Mouse (Mus musculus) limb, embryonic 15.5 days (tissue): Measurements from ENCODE around the gene Slc6a11. TPM values are rescaled to one million over a fixed set of nuclear protein-coding genes. Genes with fewer than 3 reads are reported as not detected.

Experiments used
- ATAC-seq: fragments of 200-750 bp; cut with Nextera tagmentation; 2 replicates; pipeline ENCODE4 v1.8.0; 2017; ENCODE audit warnings: low read depth, moderate TSS enrichment; ENCODE audit not compliant: insufficient number of reproducible peaks, low FRiP score, low TSS enrichment
- H3K27ac ChIP-seq: fragments of 300-500 bp; sonication (generic); 2 replicates; pipeline ENCODE4 v1.5.1; 2015; ENCODE audit warnings: moderate library complexity, mild to moderate bottlenecking, inconsistent platforms
- H3K27me3 ChIP-seq: fragments of 300-500 bp; sonication (generic); 2 replicates; pipeline ENCODE4 v1.6.1; 2015; ENCODE audit warnings: inconsistent platforms
- H3K36me3 ChIP-seq: fragments of 300-500 bp; sonication (generic); 2 replicates; pipeline ENCODE4 v1.6.1; 2015; ENCODE audit warnings: inconsistent platforms
- H3K4me1 ChIP-seq: fragments of 300-500 bp; sonication (generic); 2 replicates; pipeline ENCODE4 v1.6.1; 2015; ENCODE audit warnings: inconsistent platforms
- H3K4me2 ChIP-seq: fragments of 300-500 bp; sonication (generic); 2 replicates; pipeline ENCODE4 v1.6.1; 2015; ENCODE audit warnings: mild to moderate bottlenecking, inconsistent platforms
- H3K4me3 ChIP-seq: fragments of 300-500 bp; sonication (generic); 2 replicates; pipeline ENCODE4 v1.5.1; 2015; ENCODE audit warnings: mild to moderate bottlenecking, inconsistent platforms
- H3K9ac ChIP-seq: fragments of 300-500 bp; sonication (generic); 2 replicates; pipeline ENCODE4 v1.6.1; 2015; ENCODE audit warnings: inconsistent platforms
- H3K9me3 ChIP-seq: fragments of 300-500 bp; sonication (generic); 2 replicates; pipeline ENCODE4 v1.6.1; 2016; ENCODE audit warnings: inconsistent platforms
- WGBS: fragments of 180-500 bp; shearing (Covaris S2); methylation state at CpG from one replicate; pipeline ENCODE4 v1.1.7; 2015; 5-methylcytosine and 5-hydroxymethylcytosine counted together
- polyA plus RNA-seq: library from polyadenylated mRNA; unstranded; fragments of >200 nt; fragmentation: Nextera tagmentation; extraction: Ambion mirVana; gene quantifications from 2 replicates; pipeline ENCODE4 v1.2.1, GENCODE M21; 2015

Slc6a11 gene
- polyA plus RNA-seq, 1 experiment from 2014 or later: 0.49 TPM

- ATAC-seq: no peak
- Histone ChIP-seq H3K27me3 (peaks cover 24% of the 10 kb centered on the region; the same call in 1 of the 2 replicates), H3K4me3 (no peak overlapping the region), H3K36me3 (no peaks in the 10 kb centered on the region), H3K9me3 (no peaks in the 10 kb centered on the region), H3K4me1 (no peaks in the 10 kb centered on the region), H3K4me2 (no peak overlapping the region), H3K9ac (no peak overlapping the region), H3K27ac (no peak overlapping the region)
- 68% methylated on average over 5 of the region's 5 CpGs for WGBS
Measured at GRCm38 (mm10) chr6:114270799-114271198, 139.8 kb downstream of the Slc6a11 start.

DNA sequence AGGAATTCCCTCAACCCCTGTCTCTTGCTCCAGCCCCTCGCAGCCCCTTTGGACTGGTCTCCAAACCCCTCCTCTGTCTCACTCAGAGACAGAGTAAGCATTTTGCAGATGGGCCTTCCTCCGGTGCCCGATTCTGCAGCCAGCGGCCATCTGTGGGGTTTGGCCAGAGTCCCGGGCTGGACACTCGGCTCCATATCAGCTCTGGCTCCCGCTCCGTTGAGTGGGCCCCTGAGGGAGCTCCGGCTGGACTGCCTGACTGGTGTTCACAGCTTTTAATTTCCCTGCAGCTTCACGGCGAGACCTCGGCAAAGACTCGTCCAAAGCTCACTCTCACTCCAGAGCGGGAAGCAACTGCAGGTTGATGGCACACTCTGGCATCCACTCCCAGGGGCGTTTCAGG, 141.2 kb downstream of the Slc6a11 start:
- peaks cover 34% of the 10 kb centered on the region for H3K27me3 ChIP-seq

DNA sequence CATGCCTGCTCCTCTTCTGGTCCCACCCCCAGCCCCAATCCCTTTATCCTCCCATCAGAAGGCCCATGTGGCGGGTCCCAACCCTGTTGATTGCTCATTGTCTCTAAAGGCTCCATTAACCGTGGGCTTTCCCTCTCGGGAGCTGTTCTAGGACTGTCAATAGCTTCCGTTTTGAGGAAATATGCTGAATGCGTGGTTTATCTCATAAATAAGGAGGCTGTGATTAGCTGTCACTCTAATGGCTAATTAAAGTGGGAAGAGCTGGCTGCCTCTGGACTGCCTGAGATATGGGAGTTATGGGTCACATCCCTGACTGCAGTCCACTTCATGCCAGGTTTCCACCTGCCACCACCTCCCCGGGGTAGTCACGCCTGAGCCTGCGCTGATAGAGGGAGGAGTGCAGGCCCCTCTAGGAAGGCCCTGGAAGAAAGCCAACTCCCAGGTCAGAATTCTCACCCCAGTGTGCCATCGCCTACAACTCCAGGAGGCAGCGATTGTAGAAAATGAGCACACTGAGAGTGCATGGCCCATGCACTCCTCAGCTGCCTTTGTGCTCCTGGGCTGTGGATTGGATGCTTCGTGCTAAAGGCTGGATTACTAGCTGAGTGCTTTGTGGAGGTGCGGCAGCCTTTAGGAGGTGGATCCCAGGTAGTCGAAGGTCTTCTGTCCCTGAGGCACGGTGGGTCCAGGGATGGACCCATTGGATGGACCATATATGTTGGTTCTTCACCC, 143.1 kb downstream of the Slc6a11 start:
- ATAC-seq: no peak
- peaks cover 34% of the 10 kb centered on the region for H3K27me3 ChIP-seq
- no peak overlapping the region for H3K27ac ChIP-seq
- no peak overlapping the region for H3K4me2 ChIP-seq
- H3K4me3 ChIP-seq: no peak overlapping the region
- H3K9ac ChIP-seq: no peak overlapping the region
- WGBS: 56% methylated on average over 14 of the region's 14 CpGs
- no peaks in the 10 kb centered on the region for H3K36me3 ChIP-seq
- H3K9me3 ChIP-seq: no peaks in the 10 kb centered on the region
- no peaks in the 10 kb centered on the region for H3K4me1 ChIP-seq

More for the DNA sequence above, 141.2 kb downstream of the Slc6a11 start:
- no peaks in the 10 kb centered on the region for H3K9me3 ChIP-seq
- ATAC-seq: no peak
- no peaks in the 10 kb centered on the region for H3K4me1 ChIP-seq
- H3K9ac ChIP-seq: no peak overlapping the region
- 66% methylated on average over 15 of the region's 15 CpGs for WGBS
- no peak overlapping the region for H3K4me3 ChIP-seq
- H3K27ac ChIP-seq: no peak overlapping the region
- no peaks in the 10 kb centered on the region for H3K36me3 ChIP-seq
- H3K4me2 ChIP-seq: no peak overlapping the region

- no peak overlapping the region for H3K27ac ChIP-seq
- H3K4me1 ChIP-seq: no peaks in the 10 kb centered on the region
- H3K9ac ChIP-seq: no peak overlapping the region
- no peaks in the 10 kb centered on the region for H3K9me3 ChIP-seq
- no peaks in the 10 kb centered on the region for H3K36me3 ChIP-seq
- WGBS: 52% methylated on average over 8 of the region's 8 CpGs
- no peak overlapping the region for H3K4me3 ChIP-seq
- H3K27me3 ChIP-seq: peaks cover 37% of the 10 kb centered on the region
- no peak for ATAC-seq
- H3K4me2 ChIP-seq: no peak overlapping the region
Measured at GRCm38 (mm10) chr6:114275800-114276199, 144.8 kb downstream of the Slc6a11 start.

GRCm38 (mm10) chr6:114282469-114283277, 151.6 kb downstream of the Slc6a11 start, which contains the start of gene Slc6a1:
Gene Slc6a1, plus strand, starts transcription at chr6:114282635.
- 2% methylated on average over 38 of the region's 51 CpGs for WGBS

DNA sequence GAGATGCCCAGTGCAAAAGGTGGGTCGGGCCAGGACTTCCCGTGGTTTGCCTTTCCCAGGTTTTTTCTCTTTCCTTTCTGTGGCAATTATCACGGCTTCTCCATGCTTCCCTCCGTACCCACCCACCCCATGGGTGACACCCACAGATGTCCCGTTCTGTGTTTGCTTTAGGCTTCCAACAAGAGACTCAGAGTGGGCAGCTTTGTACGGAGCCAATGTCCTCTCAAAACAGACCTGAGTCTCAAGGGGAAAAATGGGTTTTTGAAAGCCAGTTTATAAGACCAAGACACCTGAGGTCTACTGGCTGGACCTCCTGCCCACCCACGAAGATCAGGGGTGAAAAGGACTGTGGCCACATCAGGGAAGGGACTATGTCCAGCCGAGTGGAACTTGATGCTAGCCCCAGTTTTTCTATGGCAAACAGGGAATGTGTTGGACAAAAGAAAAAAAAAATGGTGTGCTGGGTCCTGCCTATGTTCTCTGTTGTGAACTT, 152.3 kb downstream of the Slc6a11 start:
- H3K4me1 ChIP-seq: peaks cover 7% of the 10 kb centered on the region
- no peaks in the 10 kb centered on the region for H3K9me3 ChIP-seq
- H3K27ac ChIP-seq: no peak overlapping the region
- H3K4me3 ChIP-seq: no peak overlapping the region
- no peak overlapping the region for H3K9ac ChIP-seq
- 24% methylated on average over 8 of the region's 8 CpGs for WGBS
- peaks cover 76% of the 10 kb centered on the region for H3K27me3 ChIP-seq
- no peaks in the 10 kb centered on the region for H3K36me3 ChIP-seq
- H3K4me2 ChIP-seq: no peak overlapping the region; the same call in 1 of the 2 replicates
- no peak for ATAC-seq

More at GRCm38 (mm10) chr6:114282469-114283277, 151.6 kb downstream of the Slc6a11 start, which contains the start of gene Slc6a1:
- Histone ChIP-seq H3K9ac (no peak within 1 kb of the TSS), H3K4me1 (peaks cover 7% of the 10 kb centered on the region), H3K4me2 (peak within 1 kb of the TSS; percentile 29), H3K27ac (no peak within 1 kb of the TSS), H3K4me3 (peak within 1 kb of the TSS; percentile 25), H3K27me3 (peaks cover 71% of the 10 kb centered on the region), H3K9me3 (no peaks in the 10 kb centered on the region), H3K36me3 (no peaks in the 10 kb centered on the region)
- peak; percentile 68; the same call in 1 of the 2 replicates for ATAC-seq

GRCm38 (mm10) chr6:114283927-114284703, 153.1 kb downstream of the Slc6a11 start:
- Histone ChIP-seq H3K36me3 (no peaks in the 10 kb centered on the region), H3K4me3 (no peak overlapping the region), H3K27me3 (peaks cover 82% of the 10 kb centered on the region), H3K27ac (no peak overlapping the region), H3K4me2 (no peak overlapping the region), H3K9ac (no peak overlapping the region), H3K9me3 (no peaks in the 10 kb centered on the region), H3K4me1 (peaks cover 7% of the 10 kb centered on the region)
- 50% methylated on average over 10 of the region's 10 CpGs for WGBS
- no peak for ATAC-seq

DNA sequence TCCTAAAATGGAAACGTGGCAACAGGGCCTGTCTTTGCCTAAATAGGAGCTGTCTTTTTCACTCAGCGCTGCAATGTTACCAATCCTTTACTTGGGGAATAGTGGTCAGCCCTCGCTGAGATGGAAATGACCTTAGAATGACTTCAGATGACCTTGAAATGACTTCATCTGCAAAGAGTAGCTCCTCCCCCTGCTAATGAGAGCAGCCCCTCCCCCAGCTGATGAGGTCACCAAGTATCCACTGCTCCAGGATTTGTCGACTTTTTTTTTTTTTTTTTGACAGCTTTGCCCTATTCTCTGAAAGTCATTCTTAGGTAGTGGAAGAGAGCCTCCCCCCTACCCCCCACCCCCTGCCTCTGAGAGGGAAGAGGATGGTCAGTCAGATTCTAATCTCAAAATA, 154.4 kb downstream of the Slc6a11 start:
- no peak overlapping the region for H3K4me3 ChIP-seq
- H3K27ac ChIP-seq: no peak overlapping the region
- no peak overlapping the region for H3K9ac ChIP-seq
- 31% methylated on average over 4 of the region's 4 CpGs for WGBS
- peaks cover 7% of the 10 kb centered on the region for H3K4me1 ChIP-seq
- H3K4me2 ChIP-seq: no peak overlapping the region
- no peaks in the 10 kb centered on the region for H3K9me3 ChIP-seq
- peaks cover 89% of the 10 kb centered on the region for H3K27me3 ChIP-seq
- ATAC-seq: no peak
- no peaks in the 10 kb centered on the region for H3K36me3 ChIP-seq

- Histone ChIP-seq H3K27me3 (peaks cover 62% of the 10 kb centered on the region), H3K4me2 (no peak overlapping the region), H3K9ac (no peak overlapping the region), H3K27ac (no peak overlapping the region), H3K4me1 (no peaks in the 10 kb centered on the region; the same call in 1 of the 2 replicates), H3K9me3 (no peaks in the 10 kb centered on the region), H3K4me3 (no peak overlapping the region), H3K36me3 (no peaks in the 10 kb centered on the region)
- no peak for ATAC-seq
- WGBS: 45% methylated on average over 7 of the region's 7 CpGs
Measured at GRCm38 (mm10) chr6:114289106-114289505, 158.1 kb downstream of the Slc6a11 start.

DNA sequence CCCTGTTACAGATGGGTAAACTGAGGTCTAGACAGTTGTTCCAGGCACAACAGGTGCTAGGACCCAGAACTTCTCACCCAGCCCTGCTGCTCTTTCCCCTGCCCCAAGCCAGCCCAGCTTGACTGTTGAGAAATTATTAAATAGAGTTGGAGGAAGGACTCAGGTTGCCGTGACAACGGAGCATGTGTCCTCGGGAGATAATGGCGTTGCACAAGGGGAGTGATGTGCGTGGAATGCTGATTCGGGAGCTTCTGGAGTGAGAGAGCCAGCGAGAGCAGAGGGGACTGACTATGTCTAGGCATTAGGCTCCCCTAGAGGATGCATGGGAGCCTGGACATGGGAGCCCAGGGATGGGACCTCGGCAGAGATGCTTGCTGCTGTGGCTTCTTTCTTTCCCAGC, 159.1 kb downstream of the Slc6a11 start:
- WGBS: 65% methylated on average over 8 of the region's 8 CpGs

GRCm38 (mm10) chr6:114290929-114291328, 159.9 kb downstream of the Slc6a11 start:
- H3K9me3 ChIP-seq: no peaks in the 10 kb centered on the region
- H3K27ac ChIP-seq: no peak overlapping the region
- H3K4me3 ChIP-seq: no peak overlapping the region
- no peak for ATAC-seq
- H3K9ac ChIP-seq: no peak overlapping the region
- peaks cover 44% of the 10 kb centered on the region for H3K27me3 ChIP-seq
- no peaks in the 10 kb centered on the region; the same call in 1 of the 2 replicates for H3K4me1 ChIP-seq
- no peak overlapping the region for H3K4me2 ChIP-seq
- 55% methylated on average over 4 of the region's 4 CpGs for WGBS
- H3K36me3 ChIP-seq: no peaks in the 10 kb centered on the region

More for the DNA sequence above, 159.1 kb downstream of the Slc6a11 start:
- no peaks in the 10 kb centered on the region; the same call in 1 of the 2 replicates for H3K4me1 ChIP-seq
- no peak overlapping the region for H3K4me3 ChIP-seq
- H3K27ac ChIP-seq: no peak overlapping the region
- H3K9ac ChIP-seq: no peak overlapping the region
- no peaks in the 10 kb centered on the region for H3K9me3 ChIP-seq
- H3K4me2 ChIP-seq: no peak overlapping the region
- H3K27me3 ChIP-seq: peaks cover 51% of the 10 kb centered on the region
- no peaks in the 10 kb centered on the region for H3K36me3 ChIP-seq
- no peak for ATAC-seq
